Mouse (Mus musculus): ENCODE measurements around the gene Pde6h.

GRCm38 (mm10) chr6:136965912-136966311 is 42.3 kb downstream of the Pde6h start:
- TF ChIP-seq CTCF (IDR thresholded peaks at IDR 0.05; ENCODE audit: control insufficient read depth, insufficient read depth, low read length) (no peak), POLR2A (IDR thresholded peaks at IDR 0.05; ENCODE audit: borderline replicate concordance, control insufficient read depth, low read depth, low read length) (no peak)

Measured in bone marrow, adult 2 months (tissue).